Mouse (Mus musculus): ENCODE data around the gene Ksr1.

GRCm38 (mm10) chr11:78967371-78967770 lies 178.8 kb downstream of the Ksr1 start:
- TF ChIP-seq POLR2A (IDR thresholded peaks at IDR 0.05; ENCODE audit: low read depth, low read length) (no peak), CTCF (IDR thresholded peaks at IDR 0.05; ENCODE audit: extremely low read depth, insufficient read depth, insufficient read length, insufficient replicate concordance) (peak; percentile 34; the same call in 1 of the 2 replicates)
